Comparison of ENCODE assay signal across 17 mouse cellular contexts in the genomic region with DNA sequence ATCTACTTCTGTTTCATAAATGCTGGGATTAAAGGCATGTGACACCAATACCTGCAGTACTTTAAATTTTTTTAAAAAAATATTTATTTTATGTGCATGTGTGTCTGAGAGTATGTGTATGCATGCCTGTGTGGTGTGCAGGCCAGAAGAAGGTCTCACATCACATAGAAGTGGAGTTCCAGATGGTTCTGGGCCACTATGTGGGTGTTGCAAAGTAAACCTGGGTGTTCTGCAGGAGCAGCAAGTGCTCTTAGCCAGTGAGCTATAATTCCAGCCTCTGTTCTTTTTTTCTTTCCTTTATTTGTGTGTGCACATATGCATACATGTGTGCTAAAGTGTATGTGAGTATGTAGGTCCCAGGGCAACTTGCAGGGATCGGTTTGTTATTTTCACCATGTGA.
"Had no signal": no experiment of that assay in that cellular context is flagged by ENCODE, and none has a peak within 500 bp of the region (broad histone marks: within the 10 kb centered on the region; RNA-seq: fewer than 3 reads in every experiment).

No protein-coding gene starts in this region.

- H3K27ac ChIP-seq: liver, embryonic 15.5 days; lung, embryonic 15.5 days; macrophage; midbrain, embryonic 12.5 days; midbrain, embryonic 15.5 days; neural tube, embryonic 12.5 days; stomach, embryonic 15.5 days; stomach, postnatal 0 days had no signal

- H3K4me3 ChIP-seq: liver, embryonic 15.5 days; lung, embryonic 15.5 days; megakaryocyte, embryonic 14.5 days; midbrain, embryonic 12.5 days; midbrain, embryonic 15.5 days; neural tube, embryonic 12.5 days; stomach, embryonic 15.5 days had no signal

- DNase-seq: liver, postnatal 0 days; lung, adult 2 months; lung, postnatal 14 days; lung, postnatal 36 days; right cerebral cortex, postnatal 25 days; thymus, adult 2 months; thymus, postnatal 25 days; thymus, postnatal 4 days had no signal
